Mouse (Mus musculus) heart, adult 8-10 months (tissue): ENCODE measurements around the gene Sept9. TPM values are rescaled to one million over a fixed set of nuclear protein-coding genes. Genes with fewer than 3 reads are reported as not detected.
"Not testable (repeated sequence)": the region's sequence is repeated elsewhere in the genome, so short reads cannot be mapped to it uniquely, and the experiment has no call there.

ENCODE experiments used
- DNase-seq: peaks from one replicate; pipeline ENCODE4 v3.0.0; 2022; ENCODE audit warnings: low spot score
- total RNA-seq, 4 experiments: library from RNA; stranded (reverse); gene quantifications; 2 replicates each; pipeline ENCODE4 v1.2.4; 2022

Gene Sept9
- total RNA-seq, 4 experiments from 2014 or later, result 26.5 to 38.8 (median 31.0) TPM

- DNase-seq, result peak; percentile 91
Measured at GRCm38 (mm10) chr11:117312028-117312901, 112.8 kb downstream of the Sept9 start.

- DNase-seq, result no peak
Measured at GRCm38 (mm10) chr11:117312936-117313335, 113.5 kb downstream of the Sept9 start.

GRCm38 (mm10) chr11:117313446-117313845 lies 114.0 kb downstream of the Sept9 start:
- DNase-seq, result no peak

GRCm38 (mm10) chr11:117314026-117314425 lies 114.6 kb downstream of the Sept9 start:
- no peak for DNase-seq

GRCm38 (mm10) chr11:117314520-117314919 lies 115.1 kb downstream of the Sept9 start:
- no peak for DNase-seq

- peak; percentile 67 for DNase-seq
Measured at GRCm38 (mm10) chr11:117315309-117315708, 115.8 kb downstream of the Sept9 start.

GRCm38 (mm10) chr11:117316441-117317331 lies 117.2 kb downstream of the Sept9 start:
- DNase-seq, result no peak

- no peak for DNase-seq
Measured at GRCm38 (mm10) chr11:117317429-117318101, 118.1 kb downstream of the Sept9 start.

GRCm38 (mm10) chr11:117318202-117318601 lies 118.7 kb downstream of the Sept9 start:
- no peak for DNase-seq

- DNase-seq, result no peak
Measured at GRCm38 (mm10) chr11:117318731-117319542, 119.5 kb downstream of the Sept9 start.

- DNase-seq, result peak; percentile 65
Measured at GRCm38 (mm10) chr11:117319543-117320335, 120.3 kb downstream of the Sept9 start.

GRCm38 (mm10) chr11:117320482-117320881 lies 121.0 kb downstream of the Sept9 start:
- DNase-seq, result no peak

GRCm38 (mm10) chr11:117321311-117321971 lies 122.0 kb downstream of the Sept9 start:
- DNase-seq, result no peak

GRCm38 (mm10) chr11:117322311-117322710 lies 122.8 kb downstream of the Sept9 start:
- DNase-seq, result no peak

GRCm38 (mm10) chr11:117322730-117323579 lies 123.5 kb downstream of the Sept9 start:
- DNase-seq, result no peak

- DNase-seq, result no peak
Measured at GRCm38 (mm10) chr11:117323976-117324574, 124.6 kb downstream of the Sept9 start.

- DNase-seq, result not testable (repeated sequence)
Measured at GRCm38 (mm10) chr11:117324718-117325117, 125.3 kb downstream of the Sept9 start.

GRCm38 (mm10) chr11:117325131-117325467 lies 125.6 kb downstream of the Sept9 start:
- DNase-seq, result no peak
